Mouse (Mus musculus): Measurements from ENCODE around the gene Ceacam18.
A peak's percentile ranks its signal among the peaks of the same experiment; 100 is the strongest.
"Not testable (repeated sequence)": the region's sequence is repeated elsewhere in the genome, so short reads cannot be mapped to it uniquely, and the experiment has no call there.

Gene Ceacam18

GRCm38 (mm10) chr7:43668582-43668981 lies 34.1 kb downstream of the Ceacam18 start:
- DNase-seq (ENCODE audit: low spot score), result peak; percentile 37

- DNase-seq (ENCODE audit: low spot score), result no peak
Observed at GRCm38 (mm10) chr7:43671064-43671808, 36.7 kb downstream of the Ceacam18 start.

- DNase-seq (ENCODE audit: low spot score), result peak; percentile 98
Observed at GRCm38 (mm10) chr7:43671809-43672580, 37.5 kb downstream of the Ceacam18 start, which contains the start of gene Ctu1. Ctu1 (plus strand) TSS chr7:43672016.

GRCm38 (mm10) chr7:43672581-43673260 lies 38.2 kb downstream of the Ceacam18 start:
- DNase-seq (ENCODE audit: low spot score), result no peak

GRCm38 (mm10) chr7:43675091-43675490 lies 40.6 kb downstream of the Ceacam18 start:
- DNase-seq (ENCODE audit: low spot score), result no peak

- peak; percentile 63 for DNase-seq (ENCODE audit: low spot score)
Observed at GRCm38 (mm10) chr7:43678517-43678916, 44.0 kb downstream of the Ceacam18 start.

- peak; percentile 71 for DNase-seq (ENCODE audit: low spot score)
Observed at GRCm38 (mm10) chr7:43680960-43681359, 46.5 kb downstream of the Ceacam18 start.

GRCm38 (mm10) chr7:43682511-43682910 lies 48.0 kb downstream of the Ceacam18 start:
- not testable (repeated sequence) for DNase-seq (ENCODE audit: low spot score)

GRCm38 (mm10) chr7:43685088-43685487 lies 50.6 kb downstream of the Ceacam18 start:
- no peak for DNase-seq (ENCODE audit: low spot score)

GRCm38 (mm10) chr7:43690118-43690517 lies 55.6 kb downstream of the Ceacam18 start, which contains the start of gene Klk14:
Klk14 (plus strand) TSS chr7:43690418.
- DNase-seq (ENCODE audit: low spot score), result no peak

Measured in adipocyte (in vitro differentiated cells).